Mouse (Mus musculus) C2C12 (cell line): ENCODE data around the gene AI464131.

Experiments used
- CEBPB ChIP-seq: IDR thresholded peaks from one replicate; pipeline ENCODE4 v1.6.1; 2011; ENCODE audit warnings: low read depth, mild to moderate bottlenecking, control low read depth, moderate library complexity
- CTCF ChIP-seq: IDR thresholded peaks from one replicate; pipeline ENCODE4 v1.5.1; 2011; ENCODE audit not compliant: control insufficient read depth, insufficient read depth, insufficient read length
- MYOG ChIP-seq: IDR thresholded peaks from one replicate; pipeline ENCODE4 v1.6.1; 2011; ENCODE audit not compliant: control insufficient read depth, insufficient read length; ENCODE audit errors: extremely low read depth
- USF1 ChIP-seq: IDR thresholded peaks from one replicate; pipeline ENCODE4 v1.6.1; 2011; ENCODE audit warnings: low read depth, mild to moderate bottlenecking, control low read depth, moderate library complexity

- TF ChIP-seq CTCF (no peak), MYOG (no peak), USF1 (no peak), CEBPB (no peak)
Observed at GRCm38 (mm10) chr4:41527996-41528395, 25.1 kb upstream of the AI464131 start.
